Mouse (Mus musculus) activated CD4-positive, CD25-positive, alpha-beta regulatory T cell, adult 4 months (primary cell): ENCODE results near the gene Cct8. TPM values are rescaled to one million over a fixed set of nuclear protein-coding genes. Genes with fewer than 3 reads are reported as not detected.

Experiments
- ATAC-seq: one replicate; pipeline ENCODE4 v1.8.0; 2017
- polyA plus RNA-seq, 2 experiments: library from polyadenylated mRNA; unstranded; fragments of 100-300 nt; shearing (Covaris generic); gene quantifications; one replicate each; pipeline ENCODE4 v1.2.1; 2017

The Cct8 gene
- polyA plus RNA-seq, 2 experiments from 2014 or later, result 413 to 466 TPM

DNA sequence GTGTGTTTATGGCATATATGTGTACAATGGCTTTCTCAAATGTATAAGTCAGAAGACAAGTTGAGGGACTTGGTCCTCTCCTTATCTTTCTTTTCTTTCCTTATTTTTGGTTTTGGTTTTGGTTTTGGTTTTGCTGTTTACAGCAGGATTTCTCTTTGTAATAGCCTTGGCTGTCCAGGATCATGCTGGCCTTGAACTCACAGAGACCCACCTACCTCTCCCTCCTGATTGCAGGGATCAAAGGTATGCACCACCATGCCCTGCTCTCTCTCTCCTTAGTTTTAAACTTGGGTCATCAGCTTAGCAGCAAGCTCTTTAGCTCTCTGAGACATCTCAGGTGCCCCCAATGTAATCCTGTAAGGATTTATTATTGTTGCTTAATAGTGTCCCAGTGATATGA, 50.6 kb downstream of the Cct8 start:
- ATAC-seq, result no peak

DNA sequence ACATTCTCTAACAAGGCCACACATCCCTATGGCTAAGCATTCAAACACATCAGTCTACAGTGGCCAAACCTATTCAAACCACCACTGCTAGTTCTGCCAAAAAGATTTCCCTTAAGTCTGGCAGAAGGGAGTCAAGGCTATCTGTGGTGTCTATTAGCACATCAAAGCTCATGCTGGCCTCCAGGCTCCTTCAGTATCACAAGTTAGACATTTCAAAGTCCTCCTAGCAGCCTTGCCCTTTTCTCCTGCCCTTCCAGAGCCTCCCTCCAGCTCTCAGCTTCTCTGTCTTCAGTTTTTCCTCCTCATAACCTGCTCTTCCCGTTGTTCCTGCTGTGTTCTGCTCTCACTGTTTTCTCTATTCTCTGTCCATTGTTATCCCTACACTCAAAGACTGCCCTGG, 51.6 kb downstream of the Cct8 start:
- no peak for ATAC-seq

DNA sequence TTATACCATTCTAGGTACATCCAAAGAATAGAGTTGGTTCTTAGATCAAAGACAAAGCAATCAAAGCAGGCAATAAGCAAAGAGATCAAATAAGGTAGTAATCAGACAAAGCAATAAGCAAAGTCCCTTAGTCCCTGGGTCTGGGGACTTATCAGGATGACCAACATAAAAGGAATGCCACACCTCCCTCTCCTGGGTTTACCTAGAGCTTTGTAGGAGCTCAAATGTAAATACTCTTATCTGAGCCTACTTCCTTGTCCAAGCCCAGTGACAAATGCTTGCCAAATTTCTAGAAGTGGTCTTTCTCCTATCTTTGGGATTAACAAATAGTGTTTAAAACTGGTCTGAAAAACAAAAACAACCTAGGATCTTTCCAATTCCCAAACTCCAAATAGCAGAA, 52.4 kb downstream of the Cct8 start:
- no peak for ATAC-seq

DNA sequence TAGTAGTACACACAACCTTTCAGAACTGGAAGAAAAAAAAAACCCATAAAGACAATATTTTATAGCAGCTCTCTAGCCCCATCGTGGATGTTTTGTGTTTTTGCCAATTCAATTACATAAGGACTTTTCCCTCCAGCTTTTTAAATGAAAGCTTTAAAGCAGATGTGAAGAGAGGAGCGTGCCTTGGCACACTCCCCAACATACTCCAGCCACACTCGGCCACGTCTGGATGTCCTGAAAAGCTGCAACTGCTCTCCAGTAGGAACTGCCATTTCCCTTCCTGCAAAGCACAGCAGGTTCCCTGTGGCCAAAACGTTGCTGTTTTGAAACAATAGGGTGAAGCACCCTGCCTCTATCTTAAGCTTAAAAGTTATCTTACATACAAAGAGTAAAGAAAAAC, 53.4 kb downstream of the Cct8 start:
- ATAC-seq, result no peak

DNA sequence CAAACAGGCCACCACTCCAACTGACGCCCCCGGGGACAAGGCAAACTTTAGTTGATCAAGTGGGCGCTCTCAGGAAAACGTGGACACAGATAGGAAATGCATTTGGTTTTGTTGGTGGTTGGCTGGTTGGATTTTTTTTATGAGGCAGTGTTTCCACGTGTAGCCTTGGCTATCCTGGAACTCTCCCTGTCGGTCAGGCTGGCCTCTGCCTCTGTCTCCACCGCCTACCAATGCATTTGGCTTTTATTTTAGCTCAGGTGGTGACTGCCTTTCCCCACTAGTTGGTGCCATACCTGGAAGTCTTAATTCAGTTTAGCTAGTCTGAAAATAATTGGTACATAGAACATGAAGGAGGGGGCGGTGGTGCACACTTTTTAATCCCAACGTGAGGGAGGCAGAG, 54.6 kb downstream of the Cct8 start:
- ATAC-seq, result peak; percentile 29

DNA sequence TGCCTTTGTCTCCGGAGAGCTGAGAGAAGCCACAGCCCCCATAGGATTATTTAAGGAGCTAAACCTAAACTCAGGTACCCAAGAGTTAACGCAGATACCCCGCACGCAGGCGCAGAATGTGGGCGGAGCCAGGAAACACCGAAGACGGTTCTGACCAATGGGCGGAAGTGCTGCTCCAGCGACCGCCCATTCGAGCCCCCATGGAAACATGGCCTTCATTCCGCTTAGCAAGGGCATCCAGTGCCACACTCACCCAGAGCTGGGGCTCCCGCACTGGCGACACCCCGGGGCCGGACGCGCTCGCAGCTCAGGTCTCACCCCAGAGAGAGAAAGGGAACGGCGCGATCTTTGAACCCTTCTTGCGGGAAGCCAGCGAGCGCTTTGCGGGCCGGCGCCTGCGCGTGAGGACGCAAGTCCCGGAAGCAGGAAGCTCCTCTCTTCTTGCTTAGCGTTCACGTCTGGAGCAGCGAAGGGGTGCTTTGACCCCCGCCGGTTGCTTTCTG, 55.4 kb downstream of the Cct8 start, which contains the start of gene Rwdd2b:
TSS of gene Rwdd2b (minus strand) at position 390 of the 503 bp plus-strand sequence.
- peak; percentile 97 for ATAC-seq

DNA sequence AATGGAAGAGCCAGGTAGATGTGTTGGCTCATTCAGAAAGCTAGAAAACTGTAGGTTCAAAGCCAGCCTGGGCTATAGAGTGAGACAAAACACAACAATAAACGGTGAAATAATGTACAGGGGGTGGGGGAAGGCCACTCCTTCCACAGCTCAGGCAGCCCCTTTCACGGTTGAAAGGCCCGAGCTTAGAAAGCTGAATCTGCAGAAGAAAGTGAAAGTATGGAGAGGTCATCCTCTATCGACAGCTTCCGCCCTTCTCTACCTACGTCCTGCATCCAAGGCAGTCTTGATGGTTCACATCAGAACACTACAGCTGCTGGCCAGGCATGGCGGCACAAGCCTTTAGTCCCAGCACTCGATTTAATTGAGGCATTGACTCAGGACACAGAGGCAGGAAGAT, 57.0 kb downstream of the Cct8 start:
- ATAC-seq, result no peak

DNA sequence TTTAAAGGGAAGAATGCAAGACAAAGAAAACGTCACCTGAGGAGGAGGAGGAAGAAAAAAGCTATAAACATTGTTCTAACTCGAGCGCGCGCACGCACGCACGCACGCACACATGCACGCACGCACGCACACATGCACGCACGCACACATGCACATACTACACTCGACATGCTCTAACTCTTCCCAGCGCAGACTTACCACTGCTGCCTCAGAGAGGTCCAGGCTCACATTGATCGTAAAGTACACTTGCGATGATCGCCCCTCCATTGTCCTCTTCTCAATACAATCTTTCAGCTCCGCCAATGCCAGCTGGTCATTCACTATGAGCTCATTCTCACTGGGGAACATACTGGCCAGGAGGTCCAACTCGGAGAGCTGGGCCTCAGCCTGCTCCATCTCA, 58.6 kb downstream of the Cct8 start:
- ATAC-seq, result no peak

DNA sequence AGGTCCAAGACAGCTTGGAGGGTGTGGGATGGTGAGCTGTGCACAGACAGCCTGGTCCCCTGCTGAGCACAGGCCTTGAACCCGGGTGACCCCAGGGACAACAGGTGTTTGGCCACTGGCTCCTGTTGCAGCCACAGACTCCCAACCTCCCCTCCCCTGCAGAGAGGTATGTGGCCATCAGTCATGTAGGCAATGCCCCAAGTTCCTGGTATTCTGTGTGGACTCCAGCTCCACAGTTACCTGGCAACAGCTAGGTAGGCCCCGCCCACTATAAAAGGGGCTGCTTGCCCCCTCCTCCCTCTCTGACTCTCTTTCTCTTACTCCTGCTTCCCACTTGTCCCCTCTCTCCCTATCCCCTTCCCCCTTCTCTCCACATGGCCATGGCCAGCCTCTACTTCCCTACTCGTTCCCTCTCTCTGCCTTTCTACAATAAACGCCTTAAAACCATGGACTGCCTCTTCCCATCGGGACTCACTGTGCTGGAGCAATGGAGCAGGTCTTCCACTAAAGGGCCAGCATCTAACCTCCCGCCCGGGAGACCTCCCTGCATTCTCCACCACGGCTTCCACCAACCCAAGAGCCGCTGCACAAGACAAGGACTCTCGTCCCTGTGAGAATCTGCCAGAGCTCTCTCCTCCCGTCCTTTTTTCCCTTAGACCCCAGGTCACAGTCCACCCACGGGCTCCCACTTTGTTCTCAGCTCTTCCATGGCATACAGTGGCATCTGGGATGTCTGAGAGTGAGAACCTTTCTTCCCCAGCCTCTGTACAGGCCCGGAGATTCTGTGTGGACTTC, 60.1 kb downstream of the Cct8 start:
- no peak for ATAC-seq

DNA sequence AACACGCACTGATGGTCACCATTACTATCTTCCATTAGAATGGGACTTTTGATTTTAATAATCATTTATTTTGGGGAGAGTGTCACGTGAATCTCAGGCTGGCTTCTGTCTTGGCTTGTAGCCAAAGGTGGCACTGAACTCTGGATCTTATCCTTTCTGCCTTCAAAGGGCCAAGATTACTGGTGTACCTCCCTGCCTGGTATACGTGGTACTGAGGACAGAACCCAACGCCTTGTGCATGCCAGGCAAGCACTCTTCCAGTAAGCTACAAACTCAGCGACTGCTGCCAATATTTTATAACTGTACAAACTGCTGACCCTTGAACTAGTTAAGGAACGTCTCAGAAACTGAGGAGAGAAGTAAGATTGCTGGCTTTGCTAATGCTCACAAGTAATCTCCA, 60.7 kb downstream of the Cct8 start:
- no peak for ATAC-seq

DNA sequence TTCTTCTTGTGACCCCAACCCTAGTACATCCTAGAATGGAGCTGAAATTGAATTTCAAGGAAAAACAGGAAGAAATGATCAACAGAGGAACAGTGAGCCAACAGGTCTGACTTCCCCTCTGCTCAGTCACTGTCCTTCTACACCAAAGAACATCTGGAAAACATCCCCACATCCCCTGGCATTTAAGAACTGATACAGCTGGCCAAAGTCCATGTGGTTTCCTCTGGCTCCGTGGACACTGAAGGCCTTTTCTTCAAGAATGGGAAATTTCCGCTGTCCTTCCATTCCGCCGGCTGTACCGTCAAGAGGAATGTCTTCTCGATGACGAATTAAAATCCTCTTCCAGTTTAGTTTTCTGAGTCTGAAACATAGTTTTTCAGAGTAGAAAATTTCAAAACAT, 61.4 kb downstream of the Cct8 start:
- ATAC-seq, result no peak

Other genes starting within 250 kb of the Cct8 start
- gene N6amt1, start 141.7 kb downstream of the Cct8 start, polyA plus RNA-seq, result 10 to 100 TPM; 18.8 to 20.4 TPM
- 10 to 100 TPM; 24.3 to 27.1 TPM for gene Ltn1, start 63.3 kb downstream of the Cct8 start, polyA plus RNA-seq
- 10 to 100 TPM in 1 of 2 experiments, 1 to 10 TPM in 1; 9.7 to 12.3 TPM for gene Rwdd2b, start 55.3 kb downstream of the Cct8 start, polyA plus RNA-seq
- gene Usp16, start 41.2 kb downstream of the Cct8 start, polyA plus RNA-seq, result 10 to 100 TPM; 33.0 to 71.5 TPM
- not detected for gene Map3k7cl, start 57.5 kb upstream of the Cct8 start, polyA plus RNA-seq
- 1 to 10 TPM; 2.3 TPM for gene Bach1, start 203.1 kb upstream of the Cct8 start, polyA plus RNA-seq